Mouse (Mus musculus) right cerebral cortex, adult 2 months (tissue): ENCODE measurements at regions not wholly inside any gene's neighbourhood (a gene's known extent, or its start where the extent isn't known, plus 50 kb on each side); places are given as distances from the start of the nearest gene placed in this dataset.

Source experiments
- DNase-seq, 2 experiments: peaks; one replicate each; pipeline ENCODE4 v3.0.0; 2021 to 2022; ENCODE audit warnings: low spot score in 2 of 2

- DNase-seq, result no peak
These were observed 420.8 kb upstream of the Lcorl start for GRCm38 (mm10) chr5:46278190-46278589.

DNA sequence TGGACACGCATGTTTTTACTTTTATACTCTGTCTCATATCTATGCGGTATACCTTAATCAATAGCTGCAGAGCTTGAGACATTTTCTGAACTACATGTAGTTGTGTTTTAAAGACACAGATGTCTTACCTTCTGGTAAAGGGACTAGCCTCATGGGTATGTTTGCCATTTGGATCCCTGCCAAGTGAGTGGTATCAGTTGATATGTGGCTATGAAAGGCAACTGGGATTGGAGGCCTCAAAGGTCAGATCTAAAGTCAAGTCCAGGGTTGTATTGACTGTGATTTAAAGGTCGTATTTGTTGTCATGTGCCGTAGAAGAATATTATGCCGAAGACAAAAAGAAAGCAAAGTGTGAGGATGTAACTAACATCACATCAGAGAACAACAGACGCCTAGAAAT lies 399.3 kb upstream of the Lcorl start:
- no peak for DNase-seq

GRCm38 (mm10) chr5:46253940-46254339 lies 396.5 kb upstream of the Lcorl start:
- DNase-seq, result no peak

DNA sequence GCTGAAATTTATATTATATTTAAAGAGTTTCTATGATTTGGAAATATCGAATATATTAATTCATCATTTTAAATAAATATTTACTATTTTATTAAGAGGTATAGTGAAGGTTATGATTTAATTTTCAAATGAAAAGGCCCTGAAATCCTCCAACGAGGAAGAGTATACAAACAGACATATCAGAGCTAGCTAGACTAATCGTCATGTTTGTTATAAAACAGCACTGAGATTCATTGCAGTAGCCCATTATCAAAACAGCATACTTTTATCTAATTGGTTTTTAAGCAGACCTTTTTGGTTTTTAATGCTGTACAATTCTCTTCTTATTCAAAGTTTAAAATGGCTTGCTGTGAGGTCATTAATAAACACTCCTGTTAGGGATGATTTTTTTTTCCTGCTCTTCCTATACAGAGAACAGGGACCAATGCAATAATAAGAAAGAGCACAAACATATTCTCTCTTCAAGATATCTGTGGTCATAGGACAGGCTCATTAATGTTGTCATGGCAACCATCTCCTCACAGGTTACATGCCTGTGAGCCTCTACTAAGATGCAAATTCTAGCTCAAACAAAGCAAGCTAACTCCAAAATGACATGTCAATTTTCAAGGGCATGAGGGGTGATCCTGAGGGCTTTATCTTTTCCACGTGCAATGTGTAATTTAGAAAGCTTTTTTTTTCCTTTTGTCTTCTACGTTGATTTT lies 378.1 kb upstream of the Lcorl start:
- no peak for DNase-seq

GRCm38 (mm10) chr5:46232780-46233179 lies 375.4 kb upstream of the Lcorl start:
- DNase-seq, result no peak

DNA sequence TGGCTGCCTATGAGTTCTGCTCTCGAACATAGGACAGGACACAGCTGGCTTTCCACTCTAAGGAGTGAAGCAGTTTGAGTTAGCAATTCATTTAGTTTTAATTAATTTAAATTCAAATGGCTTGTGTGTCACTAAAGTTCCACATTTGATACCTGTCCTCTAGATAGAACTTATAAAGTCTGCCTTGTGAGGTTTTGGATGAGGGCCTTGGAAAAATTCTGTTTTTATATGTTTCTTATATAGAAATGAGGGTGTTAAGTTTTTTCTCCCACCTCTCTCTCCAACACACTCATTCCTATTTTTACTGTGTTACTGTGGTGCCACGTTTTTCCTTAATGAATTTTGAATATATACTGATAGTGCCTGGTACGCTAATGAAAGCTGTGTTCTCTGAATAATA lies 371.3 kb upstream of the Lcorl start:
- DNase-seq, result no peak

GRCm38 (mm10) chr5:46212845-46213468 lies 355.5 kb upstream of the Lcorl start:
- no peak for DNase-seq

- no peak for DNase-seq
These were observed 351.7 kb upstream of the Lcorl start for GRCm38 (mm10) chr5:46209076-46209475.

DNA sequence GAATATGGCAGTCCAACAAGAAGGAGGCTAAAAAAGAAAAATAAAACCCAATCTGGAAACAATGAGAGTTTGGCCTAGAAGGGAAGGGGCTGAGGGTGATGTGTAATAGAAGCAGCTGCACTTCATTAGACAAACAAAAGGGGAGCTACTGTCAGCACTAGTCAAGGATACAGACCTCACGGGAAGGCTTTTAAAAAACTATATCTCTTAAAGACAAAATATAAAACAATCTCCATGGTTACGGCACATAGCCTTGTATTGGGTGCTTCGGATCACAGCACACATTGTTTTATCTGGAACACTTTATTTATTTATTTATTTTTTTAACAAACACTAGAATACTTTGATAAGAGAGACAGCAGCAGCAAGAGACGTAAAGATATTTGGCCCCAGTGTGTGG lies 346.3 kb upstream of the Lcorl start:
- no peak for DNase-seq

DNA sequence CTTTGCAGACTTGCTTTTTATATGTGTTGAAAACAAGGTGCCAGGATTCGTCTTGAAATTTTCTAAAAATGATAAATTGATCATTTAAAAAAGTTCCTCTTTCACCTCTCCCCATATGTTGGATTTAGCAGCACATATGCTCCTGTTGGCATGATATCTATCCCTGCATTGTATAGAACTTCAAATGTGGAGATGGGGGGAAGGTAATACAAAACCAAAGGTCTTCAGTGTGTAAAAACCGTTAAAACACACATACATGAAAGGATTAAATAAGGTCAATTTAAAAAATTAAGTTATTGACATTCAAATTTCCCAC lies 345.0 kb upstream of the Lcorl start:
- no peak for DNase-seq

GRCm38 (mm10) chr5:46201639-46202456 lies 344.4 kb upstream of the Lcorl start:
- DNase-seq, result no peak

- DNase-seq, result no peak
These were observed 329.5 kb upstream of the Lcorl start for GRCm38 (mm10) chr5:46186908-46187307.

DNA sequence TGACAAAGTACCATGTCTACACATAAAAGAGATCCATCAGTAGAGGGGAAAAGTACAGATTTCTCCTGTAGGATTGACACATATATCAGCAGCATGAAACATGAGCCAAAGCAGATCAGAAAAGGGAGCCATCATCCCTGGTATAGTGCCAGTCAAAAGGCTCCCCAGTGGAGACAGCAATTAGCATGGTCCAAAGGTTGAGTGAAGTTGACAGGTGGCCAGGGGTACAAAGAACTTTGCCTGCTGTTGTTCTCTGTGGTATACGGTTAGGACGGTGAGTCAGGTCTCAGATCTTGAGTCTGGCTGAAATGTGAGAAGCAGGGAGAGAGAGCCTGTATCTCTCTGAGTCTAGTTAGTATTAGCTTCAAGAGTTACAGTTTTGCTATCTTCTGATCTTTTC lies 324.7 kb upstream of the Lcorl start:
- DNase-seq, result no peak

DNA sequence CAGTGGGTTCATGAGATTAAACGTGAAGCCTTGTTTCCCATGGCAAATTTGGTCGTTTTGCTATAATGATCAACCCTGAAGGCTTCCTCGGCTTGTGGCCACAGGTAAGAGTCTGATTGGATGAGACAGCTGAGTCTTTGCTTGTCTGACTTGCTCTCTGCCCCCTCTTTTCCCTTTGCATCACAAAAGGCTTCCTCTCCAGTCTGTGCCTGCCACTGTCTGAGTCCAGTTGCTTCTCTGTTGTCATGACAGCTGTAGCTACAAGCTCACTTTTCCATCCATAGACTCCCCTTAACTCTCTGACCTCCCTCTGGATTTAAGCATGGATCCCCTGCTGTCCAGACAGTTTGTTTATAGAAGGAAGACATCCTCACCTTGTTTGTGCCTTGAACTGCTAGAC lies 314.9 kb upstream of the Lcorl start:
- no peak for DNase-seq

- no peak for DNase-seq
These were observed 303.4 kb upstream of the Lcorl start for GRCm38 (mm10) chr5:46160774-46161173.

GRCm38 (mm10) chr5:46151973-46152372 lies 294.6 kb upstream of the Lcorl start:
- no peak for DNase-seq

DNA sequence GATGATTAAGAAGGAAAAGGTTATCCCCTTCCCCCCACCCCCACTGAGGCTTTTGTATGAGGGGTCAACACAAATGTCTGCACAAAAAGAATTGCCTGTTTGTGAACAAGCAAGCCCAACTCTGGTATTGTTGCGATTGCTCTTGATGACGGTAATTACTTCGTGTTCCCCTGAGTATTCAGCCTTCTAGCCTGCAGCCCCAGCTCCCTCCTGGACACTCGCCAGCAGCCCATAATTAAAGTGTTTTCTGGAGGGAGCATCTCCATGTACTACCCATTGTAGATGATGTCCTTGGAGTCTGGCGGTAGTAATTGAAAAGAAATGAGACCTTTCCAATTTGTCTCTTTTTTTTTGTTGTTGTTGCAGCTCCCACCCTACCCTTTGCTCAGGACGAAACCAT lies 293.4 kb upstream of the Lcorl start:
- DNase-seq, result no peak

GRCm38 (mm10) chr5:46149851-46150615 lies 292.6 kb upstream of the Lcorl start:
- DNase-seq, result no peak

DNA sequence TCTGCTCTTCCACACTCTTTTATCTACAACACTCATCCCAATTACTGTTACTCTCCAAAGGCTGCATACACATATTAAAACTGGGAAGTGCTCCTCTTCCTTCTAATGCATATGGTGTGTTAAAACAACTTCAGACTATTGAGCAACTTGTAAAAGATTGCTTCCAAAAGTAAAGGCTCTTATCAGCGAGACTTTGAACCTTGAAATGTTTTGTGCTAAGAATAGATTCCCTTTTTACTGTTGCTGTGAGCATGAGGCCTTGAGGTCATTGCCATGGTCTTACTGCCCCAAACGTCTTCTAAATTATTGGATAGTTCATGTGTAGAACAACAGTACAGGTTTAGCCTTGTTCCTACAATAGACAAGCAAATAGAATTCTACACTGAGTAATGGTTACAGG lies 281.6 kb upstream of the Lcorl start:
- no peak for DNase-seq

- no peak for DNase-seq
These were observed 280.3 kb upstream of the Lcorl start for GRCm38 (mm10) chr5:46137695-46138094.

GRCm38 (mm10) chr5:46108020-46108419 lies 250.6 kb upstream of the Lcorl start:
- no peak for DNase-seq

GRCm38 (mm10) chr5:46103350-46103749 lies 245.9 kb upstream of the Lcorl start:
- DNase-seq, result no peak
